Mouse (Mus musculus) heart, postnatal 0 days (tissue): Measurements from ENCODE around the gene Yeats4. TPM values are rescaled to one million over a fixed set of nuclear protein-coding genes. Genes with fewer than 3 reads are reported as not detected.
A peak's percentile ranks its signal among the peaks of the same experiment; 100 is the strongest.

ENCODE experiments used
- ATAC-seq: fragments of 200-750 bp; cut with Nextera tagmentation; 2 replicates; pipeline ENCODE4 v1.8.0; 2017; ENCODE audit warnings: low read depth, moderate number of reproducible peaks, moderate library complexity; ENCODE audit not compliant: insufficient read depth
- DNase-seq: peaks from one replicate; pipeline ENCODE4 v3.0.0-alpha.2; 2016; ENCODE audit warnings: low spot score
- H3K27ac ChIP-seq: fragments of 300-500 bp; sonication (generic); 2 replicates; pipeline ENCODE4 v1.5.1; 2014; ENCODE audit warnings: low read depth, mild to moderate bottlenecking
- H3K27me3 ChIP-seq: fragments of 300-500 bp; sonication (generic); 2 replicates; pipeline ENCODE4 v1.6.1; 2014; ENCODE audit warnings: low read length, mixed read lengths; ENCODE audit not compliant: control insufficient read depth, insufficient read depth
- H3K36me3 ChIP-seq: fragments of 300-500 bp; sonication (generic); replicated peaks from 2 replicates; pipeline ENCODE4 v1.6.1; 2014; ENCODE audit warnings: low read length, mixed read lengths; ENCODE audit not compliant: control insufficient read depth, insufficient read depth
- H3K4me1 ChIP-seq: fragments of 300-500 bp; sonication (generic); 2 replicates; pipeline ENCODE4 v1.6.1; 2014; ENCODE audit warnings: antibody characterized with exemption; ENCODE audit not compliant: control insufficient read depth, insufficient read depth
- H3K4me2 ChIP-seq: fragments of 300-500 bp; sonication (generic); 2 replicates; pipeline ENCODE4 v1.6.1; 2014; ENCODE audit warnings: low read depth, mild to moderate bottlenecking, low read length, moderate library complexity
- H3K4me3 ChIP-seq: fragments of 300-500 bp; sonication (generic); 2 replicates; pipeline ENCODE4 v1.5.1; 2014; ENCODE audit warnings: low read depth, low read length
- H3K9ac ChIP-seq: fragments of 300-500 bp; sonication (generic); replicated peaks from 2 replicates; pipeline ENCODE4 v1.6.1; 2014; ENCODE audit warnings: low read depth, low read length, mixed read lengths
- H3K9me3 ChIP-seq: fragments of 300-500 bp; sonication (generic); replicated peaks from 2 replicates; pipeline ENCODE4 v1.6.1; 2016; ENCODE audit warnings: low read length; ENCODE audit not compliant: control insufficient read depth
- CTCF ChIP-seq: IDR thresholded peaks from 2 replicates; pipeline ENCODE4 v1.5.1; 2016; ENCODE audit warnings: antibody characterized with exemption, control low read depth, low read depth
- EP300 ChIP-seq: IDR thresholded peaks from 2 replicates; pipeline ENCODE4 v1.6.1; 2016; ENCODE audit warnings: antibody characterized with exemption, low read depth
- WGBS: fragments of 180-500 bp; shearing (Covaris S2); extraction: QIAGEN DNeasy Blood & Tissue Kit; methylation state at CpG from one replicate; pipeline ENCODE4 v1.1.7; 2014; 5-methylcytosine and 5-hydroxymethylcytosine counted together
- polyA plus RNA-seq: library from polyadenylated mRNA; unstranded; fragments of >200 nt; fragmentation: Nextera tagmentation; extraction: Ambion mirVana; gene quantifications from 2 replicates; pipeline ENCODE4 v1.2.1, GENCODE M21; 2015
- total RNA-seq: library from RNA; depleted of rRNA; stranded (reverse); fragments of >200 nt; gene quantifications from 2 replicates; pipeline ENCODE4 v1.2.3, GENCODE M21; 2014; ENCODE audit warnings: low replicate concordance

Gene Yeats4
- total and polyA plus RNA-seq, 2 experiments from 2014 or later = 33.6 to 34.4 TPM

DNA sequence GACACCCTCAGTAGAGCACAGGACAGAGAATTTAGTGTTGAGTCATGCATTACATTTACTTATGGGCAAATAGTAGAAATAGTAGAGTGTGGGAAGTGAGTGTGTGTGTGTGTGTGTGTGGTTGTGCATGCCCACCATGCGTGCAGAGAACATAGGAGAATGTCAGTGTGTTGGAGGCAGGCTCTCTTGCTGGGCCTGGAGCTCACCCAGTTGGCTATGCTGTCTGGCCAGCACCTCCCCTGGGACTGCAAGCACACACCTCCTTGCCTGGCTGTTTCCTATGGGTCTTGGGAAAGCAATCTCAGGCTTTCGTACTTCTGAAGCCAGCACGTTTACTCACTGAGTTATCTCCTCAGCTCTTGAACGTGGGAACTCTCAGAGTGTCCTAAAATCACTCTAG lies 10.5 kb upstream of the Yeats4 start:
- Histone ChIP-seq H3K4me1 (no peaks in the 10 kb centered on the region), H3K36me3 (no peaks in the 10 kb centered on the region), H3K9me3 (no peaks in the 10 kb centered on the region), H3K27ac (no peak overlapping the region), H3K4me2 (no peak overlapping the region), H3K4me3 (no peak overlapping the region), H3K27me3 (no peaks in the 10 kb centered on the region; the same call in 1 of the 2 replicates), H3K9ac (no peak overlapping the region)
- 45% methylated on average over 4 of the region's 4 CpGs for WGBS
- DNase-seq (no peak), ATAC-seq (no peak)
- TF ChIP-seq EP300 (no peak), CTCF (no peak)

- WGBS = 69% methylated on average over 16 of the region's 16 CpGs
- DNase-seq (no peak), ATAC-seq (no peak)
- Histone ChIP-seq H3K9ac (no peak overlapping the region), H3K4me3 (no peak overlapping the region), H3K27ac (no peak overlapping the region), H3K4me2 (peak overlapping the region; percentile 0; the same call in 1 of the 2 replicates), H3K4me1 (0 out of 2 replicates have a peak, but pooled peaks cover 3% of the 10 kb centered on the region), H3K36me3 (no peaks in the 10 kb centered on the region), H3K9me3 (no peaks in the 10 kb centered on the region), H3K27me3 (no peaks in the 10 kb centered on the region; the same call in 1 of the 2 replicates)
- TF ChIP-seq EP300 (no peak), CTCF (no peak)
These were observed 5.5 kb upstream of the Yeats4 start for GRCm38 (mm10) chr10:117229826-117230225.

GRCm38 (mm10) chr10:117226002-117226401 lies 1.7 kb upstream of the Yeats4 start:
- no peak overlapping the region for H3K4me2 ChIP-seq
- H3K9ac ChIP-seq = no peak overlapping the region
- TF ChIP-seq EP300 (no peak), CTCF (no peak)
- H3K4me1 ChIP-seq = peaks cover 10% of the 10 kb centered on the region; the same call in 1 of the 2 replicates
- no peak for ATAC-seq
- H3K4me3 ChIP-seq = no peak overlapping the region
- no peaks in the 10 kb centered on the region for H3K9me3 ChIP-seq
- no peak for DNase-seq
- peaks cover 17% of the 10 kb centered on the region for H3K36me3 ChIP-seq
- no peak overlapping the region for H3K27ac ChIP-seq
- WGBS = 57% methylated on average over 3 of the region's 3 CpGs
- H3K27me3 ChIP-seq = no peaks in the 10 kb centered on the region; the same call in 1 of the 2 replicates

DNA sequence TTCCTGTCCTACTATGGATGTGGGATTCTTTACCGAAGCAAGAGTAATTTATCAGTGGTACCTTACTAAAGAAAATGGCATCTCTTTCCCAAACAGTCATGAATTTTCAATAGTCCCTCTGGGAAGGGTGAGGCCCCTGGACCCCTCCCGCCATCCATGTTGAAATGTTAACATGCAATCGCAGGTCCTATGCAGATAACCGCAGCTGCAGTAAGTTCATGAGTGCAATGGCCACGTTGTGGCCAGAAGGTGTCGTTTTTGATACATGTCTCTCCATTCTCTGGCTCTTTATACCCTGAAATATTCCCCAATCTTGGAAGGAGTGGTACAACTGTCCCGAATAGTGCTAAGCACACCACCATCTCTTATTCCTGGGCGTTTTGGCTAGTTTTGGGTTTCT lies 787 bp upstream of the Yeats4 start:
- Histone ChIP-seq H3K4me3 (peak overlapping the region; percentile 88; the same call in 1 of the 2 replicates), H3K4me1 (peaks cover 10% of the 10 kb centered on the region; the same call in 1 of the 2 replicates), H3K4me2 (peak overlapping the region; percentile 80), H3K27me3 (no peaks in the 10 kb centered on the region; the same call in 1 of the 2 replicates), H3K27ac (no peak overlapping the region), H3K9me3 (no peaks in the 10 kb centered on the region), H3K9ac (no peak overlapping the region), H3K36me3 (peaks cover 26% of the 10 kb centered on the region)
- DNase-seq (no peak), ATAC-seq (no peak)
- 53% methylated on average over 8 of the region's 8 CpGs for WGBS
- no peak for TF ChIP-seq EP300

DNA sequence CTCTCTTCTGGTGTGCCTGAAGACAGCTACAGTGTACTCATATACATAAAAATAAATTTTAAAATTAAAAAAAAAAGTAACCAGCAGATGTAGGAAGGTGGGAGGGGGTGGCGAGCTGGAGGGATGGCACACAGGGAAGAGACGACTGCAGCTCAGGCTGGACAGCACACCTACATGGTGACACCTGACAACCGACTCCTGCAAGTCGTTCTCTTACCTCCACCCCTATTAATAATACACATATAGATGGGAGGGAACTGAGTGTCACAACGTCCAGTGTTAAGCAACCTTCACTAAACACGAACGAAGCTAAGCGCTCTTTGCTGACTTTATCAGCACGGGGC lies 577 bp downstream of the Yeats4 start:
- Histone ChIP-seq H3K4me1 (peaks cover 10% of the 10 kb centered on the region; the same call in 1 of the 2 replicates), H3K9me3 (no peaks in the 10 kb centered on the region), H3K27me3 (no peaks in the 10 kb centered on the region), H3K36me3 (peaks cover 36% of the 10 kb centered on the region), H3K27ac (peak overlapping the region; percentile 99; the same call in 1 of the 2 replicates), H3K4me2 (peak overlapping the region; percentile 80), H3K4me3 (peak overlapping the region; percentile 88), H3K9ac (peak overlapping the region; percentile 93)
- TF ChIP-seq EP300 (no peak), CTCF (no peak)
- DNase-seq (no peak), ATAC-seq (no peak)
- 0% methylated on average over 9 of the region's 9 CpGs for WGBS

DNA sequence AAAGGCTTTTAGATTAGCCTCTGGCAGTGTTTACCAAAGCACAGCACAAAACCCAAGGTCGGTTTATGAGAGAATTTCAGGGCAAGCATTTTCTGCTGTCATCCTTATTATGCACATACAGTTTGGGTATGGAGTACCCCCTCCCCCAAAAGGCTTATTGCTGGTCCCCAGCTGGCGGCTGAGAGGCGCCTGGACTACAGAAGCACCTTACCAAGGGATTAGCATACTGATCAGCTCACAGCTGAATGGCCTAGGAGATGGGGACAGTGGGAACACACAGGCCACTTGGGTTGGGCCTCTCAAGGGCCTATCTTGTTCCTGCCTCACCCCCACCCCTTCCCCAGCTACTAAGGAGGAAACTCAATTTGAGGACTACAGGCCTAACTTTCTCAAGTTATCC lies 1.5 kb downstream of the Yeats4 start:
- no peak for ATAC-seq
- WGBS = 76% methylated on average over 3 of the region's 3 CpGs
- Histone ChIP-seq H3K9ac (no peak overlapping the region), H3K4me1 (peaks cover 10% of the 10 kb centered on the region; the same call in 1 of the 2 replicates), H3K4me3 (no peak overlapping the region), H3K27ac (no peak overlapping the region), H3K9me3 (no peaks in the 10 kb centered on the region), H3K4me2 (0 out of 2 replicates have a peak overlapping the region, but pooled peaks have one; percentile 80), H3K27me3 (no peaks in the 10 kb centered on the region), H3K36me3 (peaks cover 45% of the 10 kb centered on the region)
- TF ChIP-seq EP300 (no peak), CTCF (no peak)
- no peak for DNase-seq
